Mouse (Mus musculus) thymus, adult 2 months (tissue): ENCODE data around the gene Tmem145. TPM values are rescaled to one million over a fixed set of nuclear protein-coding genes. Genes with fewer than 3 reads are reported as not detected.

Experiments used
- DNase-seq: peaks from one replicate; pipeline ENCODE4 v3.0.0; 2021
- H3K27ac ChIP-seq: fragments of 200-500 bp; 2 replicates; pipeline ENCODE4 v1.5.1; 2012; ENCODE audit warnings: low read length, control low read depth; ENCODE audit not compliant: control insufficient read depth, insufficient read depth
- H3K27me3 ChIP-seq: fragments of 200-500 bp; 2 replicates; pipeline ENCODE4 v1.6.1; 2012; ENCODE audit warnings: mild to moderate bottlenecking, low read length, moderate library complexity, mixed read lengths; ENCODE audit not compliant: control insufficient read depth, insufficient read depth
- H3K36me3 ChIP-seq: fragments of 200-500 bp; 2 replicates; pipeline ENCODE4 v1.6.1; 2012; ENCODE audit warnings: mild to moderate bottlenecking, low read length, moderate library complexity; ENCODE audit not compliant: control insufficient read depth, insufficient read depth
- H3K4me1 ChIP-seq: fragments of 200-500 bp; replicated peaks from 2 replicates; pipeline ENCODE4 v1.6.1; 2012; ENCODE audit warnings: low read length; ENCODE audit not compliant: control insufficient read depth, insufficient read depth
- H3K4me3 ChIP-seq: fragments of 200-500 bp; 2 replicates; pipeline ENCODE4 v1.5.1; 2012; ENCODE audit warnings: mild to moderate bottlenecking, low read length, control low read depth, moderate library complexity; ENCODE audit not compliant: control insufficient read depth, insufficient read depth
- CTCF ChIP-seq: fragments of 200-500 bp; IDR thresholded peaks from 2 replicates; pipeline ENCODE4 v1.5.1; 2012; ENCODE audit warnings: mild to moderate bottlenecking, control low read depth, low read length, moderate library complexity, borderline replicate concordance; ENCODE audit not compliant: control insufficient read depth, poor library complexity, insufficient read depth; ENCODE audit errors: extremely low read depth
- POLR2A ChIP-seq: fragments of 200-500 bp; IDR thresholded peaks from 2 replicates; pipeline ENCODE4 v1.6.1; 2012; ENCODE audit warnings: mild to moderate bottlenecking, low read length, control low read depth, moderate library complexity; ENCODE audit not compliant: control insufficient read depth, poor library complexity, insufficient read depth; ENCODE audit errors: extremely low read depth
- WGBS: fragments of 180-500 bp; shearing (Covaris S2); methylation state at CpG from one replicate; pipeline ENCODE4 v1.1.7; 2018; 5-methylcytosine and 5-hydroxymethylcytosine counted together
- polyA plus RNA-seq: library from polyadenylated mRNA; depleted of rRNA; stranded (reverse); fragments of >200 nt; gene quantifications from 2 replicates; pipeline ENCODE4 v1.2.3, GENCODE M21; 2012

Tmem145 gene
- polyA plus RNA-seq, 1 experiment: 0.08 TPM

DNA sequence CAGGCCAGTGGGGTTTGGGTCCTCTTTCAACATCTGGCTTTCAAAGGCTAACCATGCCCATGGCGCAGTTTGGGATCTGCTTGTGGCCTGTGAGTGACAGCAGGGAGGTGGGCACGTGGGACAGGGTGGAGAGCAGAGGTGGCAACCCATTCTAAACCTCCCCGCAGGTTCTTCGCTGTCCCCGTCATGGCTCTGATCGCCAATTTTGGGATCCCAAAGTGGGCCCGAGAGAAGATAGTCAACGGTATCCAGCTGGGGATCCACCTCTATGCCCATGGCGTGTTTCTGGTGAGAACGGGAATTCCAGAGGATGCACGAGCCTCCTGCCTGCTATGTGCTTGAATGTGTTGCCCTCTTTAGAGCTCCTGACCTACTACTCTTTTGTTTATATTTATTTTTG lies 5.3 kb downstream of the Tmem145 start:
- WGBS: 80% methylated on average over 11 of the region's 11 CpGs
- TF ChIP-seq POLR2A: no peak
- TF ChIP-seq CTCF: no peak

DNA sequence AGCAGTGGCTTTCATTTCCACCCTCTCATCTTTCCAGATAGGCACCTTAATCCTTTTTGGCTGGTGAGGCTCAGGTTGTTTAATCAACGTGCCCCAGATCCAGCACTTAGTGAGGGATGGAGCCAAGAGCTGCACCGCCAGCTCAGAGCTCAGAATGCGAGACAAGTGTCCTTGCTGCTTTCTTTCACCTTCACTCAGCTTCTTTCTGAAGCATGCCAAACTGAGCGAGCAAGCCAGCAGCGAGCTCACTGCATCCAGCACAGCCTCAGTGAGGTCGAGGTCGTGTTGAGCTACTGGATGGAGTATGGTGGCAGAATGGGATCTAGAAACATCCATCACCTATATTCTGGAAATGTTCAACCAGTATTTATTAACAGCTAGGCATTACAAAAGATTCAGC lies 7.4 kb downstream of the Tmem145 start:
- 56% methylated on average over 7 of the region's 7 CpGs for WGBS
- Histone ChIP-seq H3K36me3 (no peaks in the 10 kb centered on the region), H3K27ac (no peak overlapping the region), H3K4me1 (no peaks in the 10 kb centered on the region), H3K4me3 (no peak overlapping the region), H3K27me3 (peaks cover 24% of the 10 kb centered on the region)
- DNase-seq: no peak
- TF ChIP-seq POLR2A: no peak
- TF ChIP-seq CTCF: no peak

More for the DNA sequence above, 5.3 kb downstream of the Tmem145 start:
- Histone ChIP-seq H3K36me3 (no peaks in the 10 kb centered on the region), H3K4me3 (no peak overlapping the region), H3K4me1 (peaks cover under 1% of the 10 kb centered on the region; the same call in 1 of the 2 replicates), H3K27me3 (peaks cover 24% of the 10 kb centered on the region), H3K27ac (no peak overlapping the region)
- DNase-seq: no peak

DNA sequence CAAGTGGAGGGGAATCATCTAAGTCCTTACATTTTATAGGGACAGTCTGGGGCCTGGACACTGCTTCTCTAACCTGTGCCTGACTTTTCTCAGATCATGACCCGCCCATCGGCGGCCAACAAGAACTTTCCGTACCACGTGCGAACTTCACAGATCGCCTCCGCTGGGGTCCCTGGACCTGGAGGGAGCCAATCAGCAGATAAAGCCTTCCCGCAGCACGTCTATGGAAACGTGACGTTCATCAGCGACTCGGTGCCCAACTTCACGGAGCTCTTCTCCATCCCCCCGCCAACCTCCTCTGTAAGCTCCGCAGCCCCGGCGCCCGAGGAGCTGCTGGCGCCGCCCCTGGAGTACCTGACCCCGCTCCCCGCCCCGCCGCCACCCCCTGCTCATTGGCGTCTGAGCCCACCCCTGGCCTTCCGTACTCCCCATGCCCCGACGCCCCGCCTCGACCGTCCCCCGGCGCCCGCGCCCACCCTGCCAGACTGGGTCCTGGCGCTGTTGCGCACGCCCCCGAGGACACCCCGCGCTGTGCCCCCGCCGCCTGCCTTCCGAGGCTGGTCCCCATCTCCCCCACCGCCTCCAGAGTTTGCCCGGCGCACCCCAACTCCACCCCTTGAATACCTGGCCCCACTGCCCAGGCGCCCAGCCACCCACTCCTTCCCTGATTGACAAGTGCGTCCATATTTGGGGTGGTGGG lies 8.8 kb downstream of the Tmem145 start:
- whole genome bisulfite sequencing: 5% methylated on average over 51 of the region's 51 CpGs
- Histone ChIP-seq H3K27ac (no peak overlapping the region), H3K27me3 (peaks cover 24% of the 10 kb centered on the region), H3K36me3 (no peaks in the 10 kb centered on the region), H3K4me3 (no peak overlapping the region), H3K4me1 (no peaks in the 10 kb centered on the region)
- TF ChIP-seq CTCF: no peak
- TF ChIP-seq POLR2A: no peak
- no peak for DNase-seq

DNA sequence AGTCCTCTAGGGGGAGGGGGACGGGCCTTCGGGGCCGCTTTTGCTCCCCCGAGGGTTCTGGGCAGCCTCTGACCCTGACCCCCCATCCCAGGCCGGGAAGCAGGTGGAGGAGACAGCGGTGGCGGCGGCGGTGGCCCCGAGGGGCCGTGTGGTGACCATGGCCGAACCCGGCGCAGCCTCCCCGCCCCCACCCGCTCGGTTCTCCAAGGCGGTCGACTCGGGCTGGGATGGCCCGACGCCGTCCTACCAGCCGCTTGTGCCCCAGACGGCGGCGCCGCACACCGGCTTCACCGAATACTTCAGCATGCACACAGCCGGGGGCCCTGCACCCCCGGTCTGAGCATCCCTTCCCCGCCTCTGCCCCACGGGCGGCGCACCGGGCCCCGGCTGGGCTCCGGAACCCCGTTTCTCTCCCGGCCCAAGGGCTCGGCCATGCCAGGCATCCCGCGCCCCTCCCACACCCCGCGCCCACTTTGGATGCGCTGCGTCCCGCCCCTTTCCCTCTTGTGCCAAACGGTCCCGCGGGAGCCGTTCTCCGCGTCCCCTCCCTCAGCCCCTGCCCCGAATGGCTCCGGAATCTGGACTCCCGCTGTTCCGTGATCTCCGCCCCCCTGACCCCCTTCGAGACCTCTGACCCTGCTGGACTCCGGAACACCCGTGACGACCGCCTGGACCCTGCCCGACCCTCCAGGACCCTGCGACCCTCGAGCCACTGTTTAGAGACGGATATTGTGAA lies 9.6 kb downstream of the Tmem145 start:
- Histone ChIP-seq H3K27ac (no peak overlapping the region), H3K4me1 (no peaks in the 10 kb centered on the region), H3K27me3 (peaks cover 24% of the 10 kb centered on the region), H3K36me3 (no peaks in the 10 kb centered on the region), H3K4me3 (no peak overlapping the region)
- WGBS: 4% methylated on average over 69 of the region's 69 CpGs
- TF ChIP-seq CTCF: no peak
- no peak for TF ChIP-seq POLR2A
- no peak for DNase-seq

DNA sequence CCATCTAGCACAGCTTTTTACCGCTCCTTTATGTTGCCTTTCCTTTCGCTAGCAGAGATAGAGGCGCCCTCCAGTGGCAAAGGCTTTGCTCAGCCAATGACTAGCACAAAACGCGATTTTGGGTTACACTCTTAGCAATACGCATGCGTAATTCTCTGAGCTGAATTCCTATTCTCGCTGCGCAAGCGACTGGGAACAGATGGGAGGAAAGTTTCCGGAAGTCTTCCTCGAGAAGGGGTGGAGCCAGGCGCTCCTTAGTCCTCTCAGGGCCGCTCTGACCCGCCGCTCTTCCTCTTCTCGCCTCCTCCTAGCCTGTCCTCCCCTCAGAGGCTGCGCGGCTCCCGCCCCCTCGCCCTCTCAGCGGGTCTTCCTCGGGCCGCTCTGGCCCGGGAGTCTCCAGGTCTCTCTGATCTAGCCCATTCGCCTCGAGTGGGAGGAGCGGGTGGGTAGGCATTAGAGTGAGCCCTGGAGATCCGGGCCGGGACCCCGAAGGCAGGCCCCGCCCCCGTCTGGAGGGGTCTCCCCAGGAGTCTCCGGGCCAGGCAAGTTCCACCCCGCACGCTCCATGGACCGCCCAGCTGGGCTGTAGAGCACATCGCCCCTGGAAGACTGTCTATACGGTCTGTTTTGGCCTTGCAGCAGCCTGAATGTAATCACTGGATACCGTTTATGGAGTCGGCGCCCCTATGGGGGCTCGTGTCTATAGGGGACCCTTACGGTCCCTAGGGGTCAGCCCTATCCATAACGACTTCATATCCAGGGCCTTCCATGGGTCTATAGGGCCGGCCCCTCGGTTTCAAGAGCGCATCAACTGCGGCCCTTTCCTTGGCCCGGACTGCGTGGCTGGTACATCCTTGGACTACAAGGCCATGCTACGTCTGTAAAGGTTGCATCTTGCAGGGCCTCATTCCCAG lies 10.9 kb downstream of the Tmem145 start, which contains the start of gene Megf8:
Megf8 (plus strand) TSS at position 633 of the 914 bp plus-strand sequence.
- peak; percentile 6; the same call in 1 of the 2 replicates for TF ChIP-seq POLR2A
- no peak for TF ChIP-seq CTCF
- DNase-seq: peak; percentile 92
- WGBS: 18% methylated on average over 52 of the region's 52 CpGs
- H3K4me1 ChIP-seq: no peaks in the 10 kb centered on the region
- H3K4me3 ChIP-seq: peak within 1 kb of the TSS; percentile 44
- no peaks in the 10 kb centered on the region for H3K36me3 ChIP-seq
- H3K27ac ChIP-seq: no peak within 1 kb of the TSS
- peaks cover 22% of the 10 kb centered on the region for H3K27me3 ChIP-seq
